Mouse (Mus musculus): ENCODE measurements around the gene Lrrc73. TPM values are rescaled to one million over a fixed set of nuclear protein-coding genes. Genes with fewer than 3 reads are reported as not detected.

Gene Lrrc73
- 106 and 120 TPM in 2 replicates for polyA plus RNA-seq (2012; rRNA removed)

- H3K36me3 ChIP-seq (ENCODE audit: control insufficient read depth, insufficient read depth, low read length): no peaks in the 10 kb centered on the region; the same call in none of the 2 replicates
Measured at GRCm38 (mm10) chr17:46253452-46254084, at the start of gene Lrrc73. Gene Lrrc73 (plus strand): TSS chr17:46253531.

GRCm38 (mm10) chr17:46206676-46207075, 46.7 kb upstream of the Lrrc73 start:
- Histone ChIP-seq H3K27ac (ENCODE audit: control insufficient read depth, insufficient read depth, low read depth, low read length) (no peak overlapping the region), H3K36me3 (ENCODE audit: control insufficient read depth, insufficient read depth, low read length) (peaks cover 2% of the 10 kb centered on the region), H3K27me3 (ENCODE audit: control insufficient read depth, insufficient read depth, low read length) (no peaks in the 10 kb centered on the region), H3K4me3 (ENCODE audit: control insufficient read depth, low read depth, low read length) (no peak overlapping the region), H3K4me1 (ENCODE audit: control insufficient read depth, insufficient read depth, low read length) (peaks cover 2% of the 10 kb centered on the region)
- TF ChIP-seq POLR2A (IDR thresholded peaks at IDR 0.05; ENCODE audit: control insufficient read depth, low read depth, low read length) (no peak), CTCF (IDR thresholded peaks at IDR 0.05; ENCODE audit: control insufficient read depth, insufficient read depth, insufficient replicate concordance, low read depth, low read length) (no peak)

More at GRCm38 (mm10) chr17:46253452-46254084, at the start of gene Lrrc73:
- Histone ChIP-seq H3K4me1 (ENCODE audit: control insufficient read depth, insufficient read depth, low read length) (peaks cover 3% of the 10 kb centered on the region), H3K27ac (ENCODE audit: control insufficient read depth, insufficient read depth, low read depth, low read length) (peak within 1 kb of the TSS; percentile 67), H3K4me3 (ENCODE audit: control insufficient read depth, low read depth, low read length) (peak within 1 kb of the TSS; percentile 85), H3K27me3 (ENCODE audit: control insufficient read depth, insufficient read depth, low read length) (no peaks in the 10 kb centered on the region)
- TF ChIP-seq POLR2A (IDR thresholded peaks at IDR 0.05; ENCODE audit: control insufficient read depth, low read depth, low read length) (peak; percentile 58; the same call in 1 of the 2 replicates), CTCF (IDR thresholded peaks at IDR 0.05; ENCODE audit: control insufficient read depth, insufficient read depth, insufficient replicate concordance, low read depth, low read length) (no peak; the same call in 1 of the 2 replicates)

GRCm38 (mm10) chr17:46210550-46210949, 42.8 kb upstream of the Lrrc73 start:
- Histone ChIP-seq H3K4me1 (ENCODE audit: control insufficient read depth, insufficient read depth, low read length) (no peaks in the 10 kb centered on the region), H3K27me3 (ENCODE audit: control insufficient read depth, insufficient read depth, low read length) (no peaks in the 10 kb centered on the region), H3K36me3 (ENCODE audit: control insufficient read depth, insufficient read depth, low read length) (peaks cover 2% of the 10 kb centered on the region), H3K4me3 (ENCODE audit: control insufficient read depth, low read depth, low read length) (no peak overlapping the region), H3K27ac (ENCODE audit: control insufficient read depth, insufficient read depth, low read depth, low read length) (no peak overlapping the region)
- TF ChIP-seq CTCF (IDR thresholded peaks at IDR 0.05; ENCODE audit: control insufficient read depth, insufficient read depth, insufficient replicate concordance, low read depth, low read length): no peak
- no peak for TF ChIP-seq POLR2A (IDR thresholded peaks at IDR 0.05; ENCODE audit: control insufficient read depth, low read depth, low read length)

- Histone ChIP-seq H3K4me3 (ENCODE audit: control insufficient read depth, low read depth, low read length) (no peak overlapping the region), H3K4me1 (ENCODE audit: control insufficient read depth, insufficient read depth, low read length) (no peaks in the 10 kb centered on the region), H3K27ac (ENCODE audit: control insufficient read depth, insufficient read depth, low read depth, low read length) (no peak overlapping the region), H3K36me3 (ENCODE audit: control insufficient read depth, insufficient read depth, low read length) (peaks cover 5% of the 10 kb centered on the region), H3K27me3 (ENCODE audit: control insufficient read depth, insufficient read depth, low read length) (no peaks in the 10 kb centered on the region)
- TF ChIP-seq CTCF (IDR thresholded peaks at IDR 0.05; ENCODE audit: control insufficient read depth, insufficient read depth, insufficient replicate concordance, low read depth, low read length): no peak
- TF ChIP-seq POLR2A (IDR thresholded peaks at IDR 0.05; ENCODE audit: control insufficient read depth, low read depth, low read length): no peak
Measured at GRCm38 (mm10) chr17:46221601-46222000, 31.7 kb upstream of the Lrrc73 start.

GRCm38 (mm10) chr17:46227576-46227975, 25.8 kb upstream of the Lrrc73 start:
- TF ChIP-seq POLR2A (IDR thresholded peaks at IDR 0.05; ENCODE audit: control insufficient read depth, low read depth, low read length) (no peak), CTCF (IDR thresholded peaks at IDR 0.05; ENCODE audit: control insufficient read depth, insufficient read depth, insufficient replicate concordance, low read depth, low read length) (no peak)
- H3K36me3 ChIP-seq (ENCODE audit: control insufficient read depth, insufficient read depth, low read length): peaks cover 1% of the 10 kb centered on the region
- no peak overlapping the region for H3K4me3 ChIP-seq (ENCODE audit: control insufficient read depth, low read depth, low read length)
- no peak overlapping the region for H3K27ac ChIP-seq (ENCODE audit: control insufficient read depth, insufficient read depth, low read depth, low read length)
- no peaks in the 10 kb centered on the region for H3K27me3 ChIP-seq (ENCODE audit: control insufficient read depth, insufficient read depth, low read length)
- no peaks in the 10 kb centered on the region for H3K4me1 ChIP-seq (ENCODE audit: control insufficient read depth, insufficient read depth, low read length)

GRCm38 (mm10) chr17:46236067-46236466, 17.3 kb upstream of the Lrrc73 start:
- Histone ChIP-seq H3K4me1 (ENCODE audit: control insufficient read depth, insufficient read depth, low read length) (no peaks in the 10 kb centered on the region), H3K36me3 (ENCODE audit: control insufficient read depth, insufficient read depth, low read length) (peaks cover 3% of the 10 kb centered on the region), H3K27me3 (ENCODE audit: control insufficient read depth, insufficient read depth, low read length) (no peaks in the 10 kb centered on the region), H3K4me3 (ENCODE audit: control insufficient read depth, low read depth, low read length) (no peak overlapping the region), H3K27ac (ENCODE audit: control insufficient read depth, insufficient read depth, low read depth, low read length) (no peak overlapping the region)
- TF ChIP-seq POLR2A (IDR thresholded peaks at IDR 0.05; ENCODE audit: control insufficient read depth, low read depth, low read length): no peak
- TF ChIP-seq CTCF (IDR thresholded peaks at IDR 0.05; ENCODE audit: control insufficient read depth, insufficient read depth, insufficient replicate concordance, low read depth, low read length): no peak

GRCm38 (mm10) chr17:46237079-46237478, 16.3 kb upstream of the Lrrc73 start:
- Histone ChIP-seq H3K4me1 (ENCODE audit: control insufficient read depth, insufficient read depth, low read length) (no peaks in the 10 kb centered on the region), H3K27me3 (ENCODE audit: control insufficient read depth, insufficient read depth, low read length) (no peaks in the 10 kb centered on the region), H3K4me3 (ENCODE audit: control insufficient read depth, low read depth, low read length) (no peak overlapping the region), H3K36me3 (ENCODE audit: control insufficient read depth, insufficient read depth, low read length) (peaks cover 3% of the 10 kb centered on the region), H3K27ac (ENCODE audit: control insufficient read depth, insufficient read depth, low read depth, low read length) (no peak overlapping the region)
- TF ChIP-seq CTCF (IDR thresholded peaks at IDR 0.05; ENCODE audit: control insufficient read depth, insufficient read depth, insufficient replicate concordance, low read depth, low read length) (no peak), POLR2A (IDR thresholded peaks at IDR 0.05; ENCODE audit: control insufficient read depth, low read depth, low read length) (no peak)

All from testis, adult 2 months (tissue).